Mouse (Mus musculus) embryo, embryonic 11.5 days (tissue): ENCODE data around the gene Slc43a1.

Experiments
- DNase-seq: peaks from one replicate; pipeline ENCODE4 v3.0.0-alpha.2; 2012; ENCODE audit warnings: low read depth, low spot score

Gene Slc43a1

DNA sequence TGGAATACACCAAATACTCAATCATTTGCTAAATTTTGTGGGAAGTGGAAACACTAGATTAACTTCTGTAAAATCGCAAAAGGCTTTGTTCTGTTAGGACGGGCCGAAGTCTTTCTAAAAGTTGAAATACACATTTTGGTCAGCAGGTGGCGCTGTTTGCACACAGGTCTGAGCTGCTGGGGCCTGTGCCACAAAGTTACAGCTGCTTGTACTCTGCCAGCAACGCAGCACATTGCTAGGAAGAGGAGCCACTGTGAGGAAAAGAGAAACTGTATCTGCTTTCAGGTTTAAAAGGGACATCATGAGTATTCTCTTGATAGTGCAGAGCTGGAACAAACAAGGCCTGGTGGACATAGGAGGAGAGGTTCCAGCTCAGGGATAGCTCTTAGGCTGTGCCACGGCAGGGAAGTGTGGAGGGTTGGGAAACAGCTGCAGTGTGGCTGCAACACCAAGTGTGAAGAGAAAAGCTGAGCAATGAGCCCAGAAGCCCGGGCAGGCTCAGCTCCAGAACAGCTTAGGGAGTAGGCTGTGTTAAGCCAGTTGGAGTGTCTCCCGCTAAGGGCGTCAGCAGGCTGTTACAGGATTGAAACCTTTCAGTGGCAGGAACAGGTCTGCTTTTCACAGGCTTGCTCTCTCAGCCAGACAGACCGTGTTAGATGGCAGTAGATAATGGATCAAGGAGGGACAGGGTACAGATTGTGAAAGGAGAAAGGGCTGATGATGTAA lies 6.8 kb upstream of the Slc43a1 start:
- DNase-seq, result peak; percentile 84

GRCm38 (mm10) chr2:84837107-84837506 lies 1.5 kb upstream of the Slc43a1 start:
- DNase-seq, result no peak

DNA sequence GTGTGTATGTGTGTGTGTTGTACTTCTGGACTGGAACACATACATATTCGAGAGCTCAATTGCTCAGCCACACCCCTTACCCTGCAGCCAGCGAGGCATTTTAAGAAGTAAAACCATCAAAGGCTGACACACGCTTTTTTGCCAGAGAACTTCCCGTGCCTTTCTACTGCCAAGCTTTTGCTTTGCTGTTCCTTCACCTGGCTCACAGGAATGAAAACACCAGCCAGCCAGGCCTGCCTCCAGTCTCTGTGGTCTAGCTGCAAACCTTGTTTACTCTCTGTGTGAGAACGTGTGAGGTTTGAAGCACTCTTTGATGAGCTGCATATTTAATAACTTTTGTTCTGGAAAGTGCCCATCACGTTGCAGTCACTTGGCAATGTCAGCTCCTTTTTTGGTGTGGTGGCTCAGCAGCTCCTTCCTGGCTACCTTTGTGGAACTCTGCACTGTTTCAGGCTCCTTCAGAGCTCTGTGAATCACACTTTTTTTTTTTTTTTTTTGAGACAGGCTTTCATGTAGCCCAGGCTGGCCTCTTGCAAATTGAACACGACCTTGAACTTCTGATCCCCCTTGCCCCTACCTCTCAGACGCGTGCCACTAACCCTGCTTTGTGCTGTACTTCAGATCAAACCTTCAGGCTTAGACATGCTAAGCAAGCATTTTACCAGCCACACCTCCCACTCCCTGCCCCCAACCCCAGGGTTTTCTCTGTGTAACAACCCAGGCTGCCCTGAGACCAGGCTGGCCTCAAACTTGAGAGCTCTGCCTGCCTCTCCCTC lies 645 bp upstream of the Slc43a1 start:
- no peak for DNase-seq

DNA sequence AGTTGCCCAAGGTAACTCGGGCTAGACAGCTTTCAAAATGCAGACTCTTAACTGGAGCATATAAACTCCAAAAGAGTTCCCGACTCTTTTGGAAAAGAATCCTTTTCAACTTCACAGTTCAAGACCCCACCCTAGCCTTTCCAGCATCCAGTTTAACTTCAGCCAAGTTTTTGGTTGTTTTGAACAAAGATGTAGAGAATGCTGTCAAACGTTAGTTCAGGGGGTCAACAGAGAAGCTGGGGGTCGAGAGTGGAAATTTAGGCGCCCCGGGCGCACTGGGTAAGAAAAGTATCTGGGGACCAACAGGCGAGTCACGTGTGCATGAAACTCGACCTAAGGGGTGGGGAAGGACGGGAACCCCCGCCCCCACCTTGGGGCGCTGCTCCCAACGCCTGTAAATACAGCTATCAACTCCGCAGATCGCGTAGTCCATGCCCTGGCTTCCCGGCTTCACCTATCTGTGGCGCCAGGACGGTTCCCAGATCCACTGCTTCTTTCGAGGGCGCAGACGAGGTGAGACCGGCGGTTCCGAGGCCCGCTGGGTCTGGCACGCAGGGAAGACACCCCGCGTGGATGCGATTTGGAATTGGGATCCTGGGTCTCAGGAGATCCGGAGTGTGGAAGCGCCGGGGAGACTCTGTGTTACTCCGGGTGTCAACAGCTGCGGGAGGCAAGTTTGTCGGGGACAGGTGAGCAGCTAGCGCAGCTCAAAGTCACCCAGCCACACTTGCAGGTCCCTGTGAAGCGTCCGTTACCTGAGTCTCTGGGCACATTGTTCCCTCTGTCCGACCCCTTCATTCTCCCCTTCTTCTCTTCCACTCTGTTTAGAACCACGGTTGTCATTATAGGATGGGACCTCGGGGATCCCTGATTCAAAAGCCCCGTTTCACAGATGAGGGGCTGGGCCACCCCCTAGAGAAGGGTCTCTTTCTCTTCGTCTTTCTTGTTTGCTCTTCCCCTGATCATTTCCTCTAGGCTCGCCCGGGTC lies 637 bp downstream of the Slc43a1 start:
- DNase-seq, result no peak

GRCm38 (mm10) chr2:84840016-84840747 lies 1.5 kb downstream of the Slc43a1 start:
- peak; percentile 74 for DNase-seq

DNA sequence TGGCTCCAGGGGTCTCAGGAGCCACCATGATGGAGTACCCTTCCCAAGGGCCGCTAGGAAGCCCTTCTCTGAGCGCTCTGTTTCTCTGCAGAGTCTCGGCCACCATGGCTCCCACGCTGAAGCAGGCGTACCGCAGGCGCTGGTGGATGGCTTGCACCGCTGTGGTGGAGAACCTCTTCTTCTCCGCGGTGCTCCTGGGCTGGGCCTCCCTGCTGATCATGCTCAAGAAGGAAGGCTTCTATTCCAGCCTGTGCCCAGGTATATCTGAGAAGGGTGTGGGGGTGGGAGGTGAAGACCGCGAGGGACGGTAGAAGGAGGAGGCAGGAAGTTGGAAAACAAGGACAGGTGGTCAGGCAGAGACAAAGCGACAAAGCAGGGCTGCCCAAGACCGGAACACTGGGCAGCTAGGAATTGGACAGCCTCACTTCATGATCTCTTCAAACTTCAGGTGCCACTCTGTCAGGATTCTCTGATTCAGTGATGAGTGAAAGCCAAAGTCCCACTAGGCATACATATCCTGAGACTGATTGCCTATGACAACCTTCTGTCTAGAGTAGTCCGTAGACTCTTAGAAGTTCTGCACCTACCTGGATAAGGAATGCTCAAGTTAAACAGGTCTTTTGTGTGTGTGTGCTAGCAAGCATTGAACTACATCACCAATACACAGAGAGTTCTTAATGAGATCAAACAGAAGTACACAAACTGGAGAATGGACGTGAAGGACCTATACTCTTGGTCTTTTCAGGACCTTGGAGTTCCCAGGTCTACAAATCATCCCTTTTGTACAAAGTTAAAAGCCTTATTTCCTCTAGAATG lies 2.3 kb downstream of the Slc43a1 start:
- DNase-seq, result no peak

GRCm38 (mm10) chr2:84841905-84842304 lies 3.3 kb downstream of the Slc43a1 start:
- DNase-seq, result no peak

- DNase-seq, result no peak
These were observed 5.0 kb downstream of the Slc43a1 start for GRCm38 (mm10) chr2:84843654-84844053.

GRCm38 (mm10) chr2:84845226-84845625 lies 6.6 kb downstream of the Slc43a1 start:
- DNase-seq, result no peak

DNA sequence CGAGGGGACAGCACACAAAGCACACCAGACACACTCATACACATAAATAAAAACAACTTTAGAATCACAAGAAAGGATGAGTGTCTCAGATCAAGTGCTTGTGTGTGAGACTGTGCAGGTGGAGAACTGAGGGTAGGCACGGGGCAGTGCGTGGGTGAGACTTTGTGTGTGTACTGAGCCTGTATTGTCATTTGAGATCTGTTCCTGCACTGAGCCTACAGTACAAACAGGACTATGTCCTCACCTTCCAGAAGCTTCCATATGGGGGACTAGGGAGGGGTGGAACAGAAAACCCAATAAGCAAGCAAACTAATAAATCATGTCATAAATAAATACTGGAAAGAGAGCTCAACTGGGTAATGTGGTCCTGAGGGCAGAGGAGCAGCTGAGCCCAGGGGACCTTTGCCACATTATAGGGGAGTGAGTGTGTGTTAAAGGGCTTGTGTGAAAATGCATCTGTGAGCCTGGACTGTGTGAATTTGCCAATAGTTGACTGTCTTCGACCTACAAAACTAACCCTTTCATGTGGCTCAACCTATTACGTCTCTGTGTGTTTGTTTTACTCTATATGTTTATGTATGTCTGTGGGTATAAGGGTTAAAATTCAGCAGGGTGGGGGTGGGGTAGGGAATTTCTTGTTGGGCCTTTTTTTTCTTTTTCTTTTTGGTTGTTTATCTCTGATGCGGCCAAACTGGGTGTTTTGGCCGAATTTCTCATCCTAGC lies 11.9 kb downstream of the Slc43a1 start:
- no peak for DNase-seq

DNA sequence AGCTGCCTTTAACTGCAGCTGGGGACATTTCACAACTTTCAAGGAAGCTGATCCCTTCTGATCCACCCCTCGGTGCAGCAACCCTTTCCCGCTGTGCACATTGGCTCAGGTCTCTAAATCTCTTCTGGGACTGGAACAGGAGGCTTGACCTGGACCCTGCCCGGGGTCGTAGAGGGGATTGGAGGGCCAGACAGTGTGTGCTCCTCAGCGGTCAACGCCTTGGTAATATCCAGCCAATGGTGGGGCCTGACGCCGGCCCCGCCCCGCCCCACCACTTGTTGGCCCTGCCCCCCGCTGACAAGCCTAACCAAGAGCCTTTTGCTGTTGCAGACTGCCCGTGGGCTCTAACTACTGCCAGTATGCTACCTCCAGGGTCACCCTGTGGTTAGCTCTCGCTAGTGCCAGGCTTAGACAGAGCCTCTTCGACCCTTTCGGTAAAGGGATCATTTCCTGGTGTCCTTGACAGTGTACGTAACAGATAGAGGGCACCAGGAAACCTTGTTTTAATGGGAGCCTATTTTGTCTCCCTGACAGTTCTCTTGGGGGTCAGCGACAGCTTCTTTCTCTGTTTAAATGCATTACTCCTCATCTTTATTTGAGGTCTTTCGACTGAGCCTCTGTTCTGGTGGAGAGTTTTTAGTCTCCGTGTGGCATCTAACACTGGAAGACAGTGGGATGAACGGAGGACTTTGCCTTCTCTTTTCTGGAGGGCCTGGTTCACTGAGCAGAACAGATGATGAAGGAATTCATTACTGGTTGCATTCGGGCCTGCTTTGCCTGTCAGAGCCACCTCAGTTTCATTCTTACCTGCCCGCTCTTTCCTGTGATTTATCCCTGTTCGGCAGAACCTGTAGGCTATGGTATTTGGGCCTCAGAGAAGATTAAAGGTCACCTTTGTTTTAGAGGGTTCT lies 12.7 kb downstream of the Slc43a1 start:
- DNase-seq, result no peak

- no peak for DNase-seq
These were observed 17.1 kb downstream of the Slc43a1 start for GRCm38 (mm10) chr2:84855732-84856131.

GRCm38 (mm10) chr2:84858551-84858950 lies 19.9 kb downstream of the Slc43a1 start:
- DNase-seq, result no peak

GRCm38 (mm10) chr2:84859991-84860780 lies 21.5 kb downstream of the Slc43a1 start:
- no peak for DNase-seq

GRCm38 (mm10) chr2:84861430-84861829 lies 22.8 kb downstream of the Slc43a1 start:
- no peak for DNase-seq

DNA sequence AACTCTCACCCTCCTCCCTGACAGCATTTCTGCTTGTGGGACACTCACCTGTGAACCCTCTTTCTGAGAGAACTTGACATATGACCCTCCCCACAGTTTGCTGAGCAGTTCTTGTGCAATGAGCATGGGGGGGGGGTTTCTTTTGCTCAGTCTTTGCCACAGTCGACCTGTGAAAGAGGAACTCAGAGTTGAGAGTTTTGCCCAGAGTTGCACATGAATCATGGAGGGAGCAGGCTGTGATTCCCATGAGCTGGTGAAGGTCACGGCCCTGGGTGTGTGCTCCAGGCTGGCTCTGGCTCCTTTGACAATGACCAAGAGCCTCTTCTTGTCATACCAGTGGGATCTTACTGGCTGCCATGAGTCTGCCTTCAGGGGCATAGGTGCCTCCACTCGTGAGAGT lies 23.6 kb downstream of the Slc43a1 start:
- no peak for DNase-seq

DNA sequence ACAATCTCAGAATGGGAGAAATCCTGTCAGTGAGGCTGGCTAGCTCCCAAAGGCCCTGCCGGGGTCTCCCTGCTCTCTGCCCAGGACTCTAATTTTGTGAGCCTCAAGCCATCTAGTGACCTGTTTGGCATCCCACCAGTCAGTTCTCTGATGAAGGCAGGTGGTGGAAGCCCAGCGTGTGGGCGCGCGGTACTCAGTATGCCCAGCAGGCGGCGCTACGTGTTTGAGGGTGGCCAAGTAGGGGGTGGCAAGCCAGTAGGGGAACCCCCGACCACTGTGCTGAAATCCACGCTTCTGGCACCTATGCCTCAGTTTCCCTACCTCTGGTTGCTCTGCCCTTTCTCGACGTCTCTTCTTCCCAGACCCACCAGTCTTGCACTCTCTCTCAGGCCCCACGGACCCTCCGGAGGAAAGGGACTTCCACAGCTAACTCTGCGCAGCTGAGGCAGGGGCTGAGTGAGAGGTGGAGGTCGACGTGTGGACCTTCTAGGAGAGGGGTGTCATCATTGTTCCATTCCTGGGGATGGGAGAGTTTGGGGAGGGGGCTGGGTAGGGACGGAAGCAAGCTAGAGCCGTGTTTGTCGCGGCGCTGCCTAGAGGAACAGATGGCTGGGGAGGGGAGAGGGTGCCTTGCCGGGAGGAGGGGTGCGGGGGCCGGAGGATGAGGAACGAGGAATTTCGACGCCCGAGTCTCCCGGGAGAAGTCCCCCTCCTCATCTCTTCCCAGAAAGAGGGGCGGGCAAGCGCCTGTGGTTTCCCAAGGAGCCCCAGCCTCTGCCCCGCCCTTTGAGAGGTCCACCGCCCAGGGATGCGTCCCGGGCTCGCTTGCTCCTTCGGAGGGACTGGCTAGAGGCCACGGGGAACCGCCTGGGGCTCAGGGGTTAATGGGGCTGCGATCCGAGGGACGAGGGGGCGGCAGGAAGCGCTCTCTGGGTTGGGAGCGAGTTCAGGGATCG lies 27.2 kb downstream of the Slc43a1 start:
- DNase-seq, result no peak
